13 mouse cellular contexts compared by ENCODE assay signal in genomic region chr3:51662557-51662956, GRCm38 (mm10). TPM values are rescaled to one million over a fixed set of nuclear protein-coding genes. Genes with fewer than 3 reads are reported as not detected.
DNase-seq lines count a peak whose midpoint lies in the region; ATAC-seq and TF ChIP-seq lines count a peak whose summit lies in the region.
"Had no signal": no experiment of that assay in that cellular context is flagged by ENCODE, and none has a peak within 500 bp of the region (broad histone marks: within the 10 kb centered on the region; RNA-seq: fewer than 3 reads in every experiment).

No protein-coding gene starts in this region.

- no peaks in the 10 kb centered on the region for H3K4me1 ChIP-seq in kidney, embryonic 16.5 days (ENCODE audit: insufficient read depth, low read length)
- no peaks in the 10 kb centered on the region for H3K4me1 ChIP-seq in kidney, adult 2 months (ENCODE audit: control insufficient read depth, insufficient read depth, low read length)
- H3K4me1 ChIP-seq: hindbrain, embryonic 15.5 days; midbrain, embryonic 12.5 days had no signal

- H3K36me3 ChIP-seq in kidney, embryonic 16.5 days (ENCODE audit: insufficient read depth, low read length): no peaks in the 10 kb centered on the region
- no peaks in the 10 kb centered on the region for H3K36me3 ChIP-seq in kidney, adult 2 months (ENCODE audit: control insufficient read depth, insufficient read depth, low read length)
- H3K36me3 ChIP-seq: hindbrain, embryonic 15.5 days; midbrain, embryonic 12.5 days had no signal

- no peaks in the 10 kb centered on the region for H3K27me3 ChIP-seq in kidney, embryonic 16.5 days (ENCODE audit: insufficient read depth, low read length)
- no peaks in the 10 kb centered on the region for H3K27me3 ChIP-seq in kidney, adult 2 months (replicated peaks; ENCODE audit: control insufficient read depth, insufficient read depth, low read length)
- H3K27me3 ChIP-seq: hindbrain, embryonic 15.5 days; midbrain, embryonic 12.5 days had no signal

- H3K9ac ChIP-seq in kidney, embryonic 16.5 days (replicated peaks; ENCODE audit: low read length): no peak overlapping the region
- H3K9ac ChIP-seq: hindbrain, embryonic 15.5 days; midbrain, embryonic 12.5 days had no signal

- no peak overlapping the region for H3K4me3 ChIP-seq in kidney, embryonic 16.5 days (ENCODE audit: low read length)
- H3K4me3 ChIP-seq in kidney, adult 2 months (ENCODE audit: insufficient read depth, low read depth, low read length): no peak overlapping the region
- H3K4me3 ChIP-seq: hindbrain, embryonic 15.5 days; midbrain, embryonic 12.5 days had no signal

- H3K27ac ChIP-seq in kidney, embryonic 16.5 days (ENCODE audit: low read length): no peak overlapping the region
- H3K27ac ChIP-seq in kidney, adult 2 months (ENCODE audit: insufficient read depth, low read depth, low read length): no peak overlapping the region
- H3K27ac ChIP-seq: hindbrain, embryonic 15.5 days; midbrain, embryonic 12.5 days had no signal

- TF ChIP-seq CTCF in kidney, adult 2 months (conservative IDR thresholded peaks at IDR 0.05; ENCODE audit: insufficient read depth, insufficient read length, low read depth, low read length): no peak

- peak; percentile 83 to 84 for ATAC-seq in hematopoietic stem cell, adult 5-6 weeks (replicated peaks in 1 of 2; ENCODE audit: insufficient read depth in 1 of 2, low FRiP score in 2 of 2, low TSS enrichment in 1 of 2, low read depth in 1 of 2, poor library complexity in 2 of 2, severe bottlenecking in 2 of 2)
- ATAC-seq in kidney, embryonic 16.5 days (ENCODE audit: low FRiP score, low TSS enrichment): no peak

- H3K9me3 ChIP-seq in kidney, embryonic 16.5 days (ENCODE audit: low read length): no peaks in the 10 kb centered on the region
- H3K9me3 ChIP-seq: hindbrain, embryonic 15.5 days; midbrain, embryonic 12.5 days had no signal

- WGBS in kidney, embryonic 16.5 days: 50% methylated on average over 6 of the region's 6 CpGs
- 53% methylated on average over 6 of the region's 6 CpGs for WGBS in kidney, adult 2 months

- no peak overlapping the region for H3K4me2 ChIP-seq in kidney, embryonic 16.5 days (replicated peaks; ENCODE audit: low read depth, low read length)
- H3K4me2 ChIP-seq: hindbrain, embryonic 15.5 days; midbrain, embryonic 12.5 days had no signal

- TF ChIP-seq POLR2A in kidney, adult 2 months (IDR thresholded peaks at IDR 0.05; ENCODE audit: low read depth, low read length): no peak

- peak; percentile 38 for DNase-seq in layer of hippocampus, adult 9-11 months
- no peak for DNase-seq in layer of hippocampus, postnatal 36 days
- peak; percentile 34 for DNase-seq in lung, postnatal 36 days
- peak; percentile 54 for DNase-seq in thymus, postnatal 14 days
- no peak for DNase-seq in kidney, adult 2 months
- DNase-seq in cerebellum, postnatal 4 days (ENCODE audit: low spot score in 2 of 2): no peak
- DNase-seq: adrenal gland, postnatal 36 days; embryo, embryonic 11 days had no signal

RNA-seq across cellular contexts. Expression of gene Mgst2, which starts 2.4 kb away (rescaled TPM):
- not detected for total RNA-seq in layer of hippocampus, postnatal 36 days (2021)
- total RNA-seq in hematopoietic stem cell, adult 5-6 weeks (2017): 10.5 and 27.9 TPM in 2 replicates
- 1.1 and 1.6 TPM in 2 replicates for polyA plus RNA-seq in kidney, embryonic 16.5 days (2015; fragmentation: Nextera tagmentation; extraction: Ambion mirVana)
- 0.11 and 0.55 TPM in 2 replicates for polyA plus RNA-seq in kidney, adult 2 months (2012; rRNA removed)
- total RNA-seq: left cerebral cortex, adult 18-20 months had no signal

Comparison
In these comparisons a context has a peak if more than half of its experiments do, and no peak if none do; other contexts are left out.
1. DNase-seq: peak in layer of hippocampus, adult 9-11 months (single experiment), lung, postnatal 36 days (single experiment) and thymus, postnatal 14 days (single experiment); none in layer of hippocampus, postnatal 36 days (0 of 2), kidney, adult 2 months (single experiment) and cerebellum, postnatal 4 days (0 of 2).
2. RNA of gene Mgst2, which starts 2.4 kb away (total RNA-seq): 10.5 to 27.9 TPM in hematopoietic stem cell, adult 5-6 weeks; not detected in layer of hippocampus, postnatal 36 days; every median in the first group is over 10 times any median in the second.